Mouse (Mus musculus) forebrain, embryonic 16.5 days (tissue): ENCODE measurements around the gene Wipf1. TPM values are rescaled to one million over a fixed set of nuclear protein-coding genes. Genes with fewer than 3 reads are reported as not detected.

ENCODE experiments used
- ATAC-seq: fragments of 200-750 bp; cut with Nextera tagmentation; 2 replicates; pipeline ENCODE4 v1.8.0; 2017; ENCODE audit warnings: mild to moderate bottlenecking, moderate library complexity
- H3K27ac ChIP-seq: fragments of 300-500 bp; sonication (generic); 2 replicates; pipeline ENCODE4 v1.5.1; 2014; ENCODE audit warnings: low read length, control low read depth
- H3K27me3 ChIP-seq: fragments of 300-500 bp; sonication (generic); replicated peaks from 2 replicates; pipeline ENCODE4 v1.6.1; 2014; ENCODE audit warnings: low read length; ENCODE audit not compliant: control insufficient read depth, insufficient read depth
- H3K36me3 ChIP-seq: fragments of 300-500 bp; sonication (generic); 2 replicates; pipeline ENCODE4 v1.6.1; 2014; ENCODE audit not compliant: control insufficient read depth, insufficient read depth
- H3K4me1 ChIP-seq: fragments of 300-500 bp; sonication (generic); replicated peaks from 2 replicates; pipeline ENCODE4 v1.6.1; 2014; ENCODE audit warnings: low read length; ENCODE audit not compliant: control insufficient read depth, insufficient read depth
- H3K4me2 ChIP-seq: fragments of 300-500 bp; sonication (generic); 2 replicates; pipeline ENCODE4 v1.6.1; 2014; ENCODE audit warnings: mild to moderate bottlenecking, low read length, control low read depth
- H3K4me3 ChIP-seq: fragments of 300-500 bp; sonication (generic); replicated peaks from 2 replicates; pipeline ENCODE4 v1.5.1; 2014; ENCODE audit warnings: mild to moderate bottlenecking, low read length, control low read depth
- H3K9ac ChIP-seq: fragments of 300-500 bp; sonication (generic); replicated peaks from 2 replicates; pipeline ENCODE4 v1.6.1; 2014; ENCODE audit warnings: low read depth, low read length, control low read depth
- H3K9me3 ChIP-seq: fragments of 300-500 bp; sonication (generic); 2 replicates; pipeline ENCODE4 v1.6.1; 2016; ENCODE audit warnings: low read length; ENCODE audit not compliant: control insufficient read depth
- WGBS: fragments of 180-500 bp; shearing (Covaris S2); extraction: QIAGEN DNeasy Blood & Tissue Kit; methylation state at CpG from one replicate; pipeline ENCODE4 v1.1.7; 2014; 5-methylcytosine and 5-hydroxymethylcytosine counted together
- polyA plus RNA-seq: library from polyadenylated mRNA; unstranded; fragments of >200 nt; fragmentation: Nextera tagmentation; extraction: Ambion mirVana; gene quantifications from 2 replicates; pipeline ENCODE4 v1.2.1, GENCODE M21; 2015

Gene Wipf1
- polyA plus RNA-seq, 1 experiment from 2014 or later, result 1.8 TPM

DNA sequence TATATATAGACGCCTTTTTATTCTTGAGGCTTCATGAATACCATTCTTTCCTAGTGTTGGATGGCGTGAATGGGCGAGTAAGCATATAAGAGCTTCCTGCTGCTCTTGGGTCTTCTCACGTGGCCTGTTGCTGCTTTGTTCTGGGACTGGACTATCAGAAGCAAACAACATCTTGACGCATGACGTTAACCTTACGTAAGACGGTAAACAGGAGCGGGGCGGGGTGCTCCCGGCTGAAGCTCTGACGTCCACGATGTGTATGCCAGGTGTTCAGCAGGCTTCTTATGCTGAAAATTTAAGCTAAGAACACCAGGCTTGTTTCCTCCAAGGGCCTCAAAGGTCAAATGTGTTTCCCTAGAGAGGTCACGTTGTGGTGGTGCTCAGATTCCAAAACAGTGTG, 103.7 kb downstream of the Wipf1 start:
- H3K27ac ChIP-seq, result no peak overlapping the region
- H3K4me2 ChIP-seq, result no peak overlapping the region
- no peaks in the 10 kb centered on the region for H3K9me3 ChIP-seq
- no peak overlapping the region for H3K9ac ChIP-seq
- no peaks in the 10 kb centered on the region for H3K27me3 ChIP-seq
- ATAC-seq, result no peak
- peaks cover 3% of the 10 kb centered on the region; the same call in 1 of the 2 replicates for H3K4me1 ChIP-seq
- no peak overlapping the region for H3K4me3 ChIP-seq
- 91% methylated on average over 14 of the region's 14 CpGs for WGBS
- no peaks in the 10 kb centered on the region for H3K36me3 ChIP-seq

DNA sequence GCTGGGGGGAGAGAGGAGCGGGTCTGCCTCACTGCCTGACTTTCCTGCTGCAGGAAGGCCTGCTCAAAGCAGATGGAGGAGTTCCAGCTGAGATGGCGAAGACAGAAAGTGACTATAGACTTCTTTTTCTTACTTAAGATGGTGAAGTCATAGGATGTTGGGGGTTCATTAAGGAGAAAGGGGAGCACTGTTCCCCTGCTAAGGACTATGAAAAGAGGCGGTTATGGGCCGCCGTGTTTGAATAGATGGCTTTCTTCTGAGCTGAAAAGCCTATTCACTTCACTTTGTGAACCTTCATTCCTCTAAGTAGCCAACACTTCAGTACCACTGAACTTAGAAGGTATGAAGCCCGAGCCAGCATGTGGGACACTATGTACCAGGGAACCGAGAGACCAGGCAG, 109.8 kb downstream of the Wipf1 start:
- H3K4me2 ChIP-seq, result no peak overlapping the region
- H3K27me3 ChIP-seq, result no peaks in the 10 kb centered on the region
- WGBS, result 10% methylated on average over 7 of the region's 7 CpGs
- H3K9me3 ChIP-seq, result no peaks in the 10 kb centered on the region
- no peak overlapping the region for H3K9ac ChIP-seq
- no peak overlapping the region for H3K4me3 ChIP-seq
- no peak overlapping the region for H3K27ac ChIP-seq
- H3K4me1 ChIP-seq, result peaks cover 3% of the 10 kb centered on the region; the same call in 1 of the 2 replicates
- no peak; the same call in 1 of the 2 replicates for ATAC-seq
- H3K36me3 ChIP-seq, result no peaks in the 10 kb centered on the region

DNA sequence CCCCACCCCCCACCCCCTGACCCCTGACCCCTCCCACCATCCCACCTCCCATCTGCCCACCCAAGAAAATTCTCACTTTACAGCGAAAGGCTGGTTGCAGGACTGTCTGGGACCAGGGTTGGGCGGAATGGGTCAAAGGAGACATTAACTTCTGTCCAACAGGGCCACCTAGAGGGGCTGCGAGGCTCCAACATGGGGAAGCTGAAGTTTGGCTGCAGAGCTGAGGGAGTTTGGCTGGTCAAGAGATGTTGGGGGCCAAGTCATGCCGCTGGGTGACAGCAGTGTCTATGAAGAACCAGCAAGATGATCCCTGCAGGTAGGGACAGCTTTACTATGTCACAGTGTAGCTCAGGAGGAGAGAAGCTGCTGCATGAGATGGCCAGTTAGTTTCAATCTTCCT, 110.2 kb downstream of the Wipf1 start:
- WGBS, result 42% methylated on average over 4 of the region's 4 CpGs
- H3K9ac ChIP-seq, result no peak overlapping the region
- no peaks in the 10 kb centered on the region for H3K9me3 ChIP-seq
- no peaks in the 10 kb centered on the region for H3K36me3 ChIP-seq
- no peak overlapping the region for H3K4me3 ChIP-seq
- H3K27ac ChIP-seq, result no peak overlapping the region
- no peak for ATAC-seq
- no peak overlapping the region for H3K4me2 ChIP-seq
- H3K27me3 ChIP-seq, result no peaks in the 10 kb centered on the region
- H3K4me1 ChIP-seq, result peaks cover 3% of the 10 kb centered on the region; the same call in 1 of the 2 replicates

DNA sequence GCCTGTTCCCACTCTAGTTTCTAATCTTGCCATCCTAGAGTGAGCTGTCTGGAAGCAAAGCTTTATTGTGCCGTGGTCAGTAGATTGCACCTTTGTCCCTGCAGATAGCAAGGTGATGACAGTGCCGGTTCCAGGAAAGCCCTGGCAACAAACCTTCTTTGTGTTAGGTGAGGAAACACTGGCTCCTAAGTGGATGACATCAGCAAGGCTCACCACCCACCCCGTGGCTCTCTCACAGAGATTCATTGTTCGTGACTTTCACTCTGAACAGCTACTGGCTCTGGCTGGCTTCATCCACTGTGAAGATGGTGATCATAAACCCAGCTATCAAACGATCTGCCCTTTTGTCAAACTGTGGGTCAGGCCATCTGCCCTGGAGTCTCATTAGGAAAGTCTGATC, 113.6 kb downstream of the Wipf1 start:
- Histone ChIP-seq H3K27ac (no peak overlapping the region), H3K4me2 (no peak overlapping the region), H3K36me3 (no peaks in the 10 kb centered on the region), H3K4me1 (no peaks in the 10 kb centered on the region; the same call in 1 of the 2 replicates), H3K4me3 (no peak overlapping the region), H3K9me3 (no peaks in the 10 kb centered on the region), H3K9ac (no peak overlapping the region), H3K27me3 (no peaks in the 10 kb centered on the region)
- ATAC-seq, result no peak
- WGBS, result 47% methylated on average over 5 of the region's 5 CpGs

- H3K4me2 ChIP-seq, result no peak overlapping the region
- no peaks in the 10 kb centered on the region for H3K4me1 ChIP-seq
- H3K27ac ChIP-seq, result no peak overlapping the region
- WGBS, result 93% methylated on average over 8 of the region's 8 CpGs
- no peak overlapping the region for H3K4me3 ChIP-seq
- no peaks in the 10 kb centered on the region for H3K9me3 ChIP-seq
- H3K27me3 ChIP-seq, result no peaks in the 10 kb centered on the region
- no peak for ATAC-seq
- no peak overlapping the region for H3K9ac ChIP-seq
- no peaks in the 10 kb centered on the region for H3K36me3 ChIP-seq
Measured at GRCm38 (mm10) chr2:73410076-73410475, 119.5 kb downstream of the Wipf1 start.

DNA sequence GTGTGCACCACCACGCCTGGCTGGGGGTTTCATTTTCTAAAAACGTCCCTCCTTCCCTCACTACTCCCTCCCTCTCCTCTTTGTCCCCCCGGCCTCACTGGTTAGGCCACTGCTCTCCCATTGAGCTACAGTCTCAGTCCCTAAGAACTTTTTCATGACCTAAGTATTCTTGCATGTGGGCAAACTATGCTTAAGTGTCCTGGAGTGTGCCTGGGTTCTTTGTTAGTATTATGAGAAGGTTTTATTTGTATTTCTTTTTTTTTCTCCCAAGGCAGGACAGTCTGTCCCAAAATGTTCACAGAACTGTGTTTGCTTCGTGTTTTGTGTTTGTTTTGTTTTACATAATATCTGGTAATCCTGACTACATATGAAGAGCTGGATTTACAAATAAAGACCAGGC, 121.9 kb downstream of the Wipf1 start:
- Histone ChIP-seq H3K4me2 (no peak overlapping the region), H3K27me3 (no peaks in the 10 kb centered on the region), H3K27ac (no peak overlapping the region), H3K9me3 (no peaks in the 10 kb centered on the region), H3K4me1 (no peaks in the 10 kb centered on the region), H3K9ac (no peak overlapping the region), H3K36me3 (no peaks in the 10 kb centered on the region), H3K4me3 (no peak overlapping the region)
- 59% methylated on average over 4 of the region's 4 CpGs for WGBS
- no peak for ATAC-seq

DNA sequence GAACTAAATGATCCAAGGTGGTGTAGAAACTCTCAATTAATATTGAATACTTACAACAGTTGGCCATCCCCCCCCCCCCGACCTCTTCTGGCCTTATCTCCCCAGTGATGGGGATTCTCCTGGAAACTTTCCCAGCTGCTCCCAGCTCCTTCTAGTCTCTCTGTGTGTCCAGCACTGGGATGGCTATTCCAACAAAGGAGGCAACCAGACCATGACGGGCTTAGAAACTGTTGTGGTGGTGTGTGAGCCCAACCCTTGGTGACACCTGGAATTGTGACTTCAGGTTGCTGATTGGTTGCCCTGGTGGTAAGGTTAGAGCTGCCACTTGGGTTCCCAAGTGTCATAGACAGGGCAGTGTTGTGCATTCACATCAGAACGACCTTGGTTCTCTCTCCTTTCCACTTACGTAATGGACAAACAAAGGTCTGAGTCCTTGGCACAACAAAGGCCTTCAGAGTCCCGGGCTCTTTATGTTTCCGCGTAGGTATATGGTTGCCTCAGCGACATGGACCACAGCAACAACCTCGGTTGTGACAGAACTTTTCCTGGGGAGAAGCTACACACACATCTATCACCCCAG, 123.1 kb downstream of the Wipf1 start:
- Histone ChIP-seq H3K36me3 (no peaks in the 10 kb centered on the region), H3K9me3 (no peaks in the 10 kb centered on the region), H3K4me2 (no peak overlapping the region), H3K27me3 (no peaks in the 10 kb centered on the region), H3K4me1 (no peaks in the 10 kb centered on the region), H3K27ac (no peak overlapping the region), H3K4me3 (no peak overlapping the region), H3K9ac (no peak overlapping the region)
- 85% methylated on average over 9 of the region's 9 CpGs for WGBS
- no peak for ATAC-seq

DNA sequence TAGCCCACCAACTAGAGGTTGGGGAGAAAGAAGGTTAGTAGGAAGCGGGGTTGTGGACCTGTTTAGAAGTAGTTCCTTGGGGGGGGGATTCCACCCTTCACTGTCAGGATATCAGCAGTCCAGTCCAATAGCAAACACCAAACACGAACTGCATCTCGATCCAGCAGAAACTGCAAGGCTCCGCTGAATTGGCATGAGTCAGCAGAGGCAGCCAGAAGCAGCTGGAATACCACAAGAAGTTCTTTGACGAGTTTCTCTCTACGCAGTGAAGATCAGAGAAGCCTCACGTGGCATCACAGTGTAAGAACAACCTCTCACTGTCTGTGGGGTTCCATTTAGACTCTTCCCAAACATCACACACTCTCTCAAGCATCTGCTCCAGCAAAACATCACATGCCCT, 124.6 kb downstream of the Wipf1 start:
- Histone ChIP-seq H3K4me1 (no peaks in the 10 kb centered on the region), H3K36me3 (no peaks in the 10 kb centered on the region), H3K27me3 (no peaks in the 10 kb centered on the region), H3K4me2 (no peak overlapping the region), H3K27ac (no peak overlapping the region), H3K4me3 (no peak overlapping the region), H3K9ac (no peak overlapping the region), H3K9me3 (no peaks in the 10 kb centered on the region)
- 91% methylated on average over 7 of the region's 7 CpGs for WGBS
- ATAC-seq, result no peak

DNA sequence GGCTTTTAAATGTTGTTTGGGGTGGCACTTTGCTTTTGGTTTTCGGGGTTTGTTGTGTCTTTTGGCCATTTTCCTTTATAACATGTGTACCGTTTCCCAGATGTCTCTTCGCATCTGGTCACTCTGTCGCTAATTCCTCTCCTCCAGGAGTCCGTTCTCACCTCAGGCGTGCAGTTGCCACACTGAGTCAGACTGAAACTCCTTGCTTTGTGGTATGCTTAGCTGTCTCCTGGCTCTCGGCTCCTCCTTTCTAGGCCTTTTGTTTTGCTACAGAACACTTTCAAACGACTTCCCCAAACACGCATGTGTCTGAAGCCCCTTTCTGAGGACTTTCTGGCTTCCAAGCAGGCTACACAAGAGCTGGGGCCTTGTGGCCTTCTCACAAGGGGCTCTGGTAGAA, 125.1 kb downstream of the Wipf1 start:
- Histone ChIP-seq H3K9me3 (no peaks in the 10 kb centered on the region), H3K27ac (no peak overlapping the region), H3K9ac (no peak overlapping the region), H3K4me3 (no peak overlapping the region), H3K36me3 (no peaks in the 10 kb centered on the region), H3K4me2 (no peak overlapping the region), H3K4me1 (no peaks in the 10 kb centered on the region), H3K27me3 (no peaks in the 10 kb centered on the region)
- 82% methylated on average over 9 of the region's 9 CpGs for WGBS
- no peak for ATAC-seq
